Mouse (Mus musculus) forebrain, embryonic 10.5 days (tissue): ENCODE results near the gene Wdr54. TPM values are rescaled to one million over a fixed set of nuclear protein-coding genes. Genes with fewer than 3 reads are reported as not detected.

Experiments
- DNase-seq: peaks from one replicate; pipeline ENCODE4 v3.0.0-alpha.2; 2017; ENCODE audit warnings: low spot score; ENCODE audit errors: extremely low spot score
- H3K27ac ChIP-seq: fragments of 300-500 bp; sonication (generic); 2 replicates; pipeline ENCODE4 v1.5.1; 2016; ENCODE audit warnings: mild to moderate bottlenecking
- H3K27me3 ChIP-seq: fragments of 300-500 bp; sonication (generic); 2 replicates; pipeline ENCODE4 v1.6.1; 2016; ENCODE audit warnings: mild to moderate bottlenecking; ENCODE audit not compliant: poor library complexity, severe bottlenecking
- H3K36me3 ChIP-seq: fragments of 300-500 bp; sonication (generic); replicated peaks from 2 replicates; pipeline ENCODE4 v1.6.1; 2016; ENCODE audit warnings: mild to moderate bottlenecking, moderate library complexity
- H3K4me1 ChIP-seq: fragments of 300-500 bp; sonication (generic); 2 replicates; pipeline ENCODE4 v1.6.1; 2016
- H3K4me3 ChIP-seq: fragments of 300-500 bp; sonication (generic); 2 replicates; pipeline ENCODE4 v1.5.1; 2016; ENCODE audit warnings: mild to moderate bottlenecking, moderate library complexity
- H3K9me3 ChIP-seq: fragments of 300-500 bp; sonication (generic); 2 replicates; pipeline ENCODE4 v1.6.1; 2016; ENCODE audit warnings: mild to moderate bottlenecking, moderate library complexity
- WGBS: fragments of 180-500 bp; shearing (Covaris S2); methylation state at CpG from one replicate; pipeline ENCODE4 v1.1.7; 2016; 5-methylcytosine and 5-hydroxymethylcytosine counted together
- polyA plus RNA-seq: library from polyadenylated mRNA; unstranded; fragments of >200 nt; fragmentation: Nextera tagmentation; extraction: Ambion mirVana; gene quantifications from 2 replicates; pipeline ENCODE4 v1.2.1, GENCODE M21; 2016

Gene Wdr54
- 13.9 and 14.7 TPM in 2 replicates for polyA plus RNA-seq

- 1% methylated on average over 32 of the region's 32 CpGs for WGBS
- Histone ChIP-seq H3K4me3 (peak within 1 kb of the TSS; percentile 68), H3K27me3 (peaks cover 26% of the 10 kb centered on the region), H3K27ac (peak within 1 kb of the TSS; percentile 83), H3K9me3 (no peaks in the 10 kb centered on the region), H3K36me3 (peaks cover 31% of the 10 kb centered on the region), H3K4me1 (peaks cover 43% of the 10 kb centered on the region)
- DNase-seq = peak; percentile 91
These were observed at the start of gene Wdr54, which contains the start of gene 1700003E16Rik for GRCm38 (mm10) chr6:83156259-83156684. TSS of gene Wdr54 (minus strand) at chr6:83156397. TSS of gene 1700003E16Rik (plus strand) at chr6:83156404.

DNA sequence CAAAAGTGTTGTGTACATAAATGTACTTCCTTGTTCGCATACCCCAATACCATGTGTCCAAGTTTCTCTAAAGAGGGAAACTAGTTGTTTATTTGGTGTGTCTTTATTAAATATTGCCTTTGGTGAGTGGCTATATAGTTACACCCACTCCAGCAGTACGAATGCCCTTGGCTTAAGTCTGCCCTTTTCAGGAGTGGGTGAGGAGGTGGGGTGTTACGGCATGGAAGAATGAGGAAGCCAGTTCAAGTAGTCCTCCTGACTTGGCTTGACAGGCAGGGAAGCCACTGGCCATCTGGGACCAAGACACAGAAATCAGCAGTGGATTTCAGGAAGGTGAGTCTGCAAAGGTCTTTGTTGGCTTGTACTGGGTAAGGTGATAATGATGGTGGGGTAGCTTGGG is 49.7 kb upstream of the Wdr54 start:
- Histone ChIP-seq H3K27ac (no peak overlapping the region), H3K36me3 (peaks cover 3% of the 10 kb centered on the region), H3K4me3 (no peak overlapping the region), H3K4me1 (peaks cover 5% of the 10 kb centered on the region; the same call in 1 of the 2 replicates), H3K9me3 (no peaks in the 10 kb centered on the region), H3K27me3 (no peaks in the 10 kb centered on the region)
- DNase-seq = no peak
- 91% methylated on average over 3 of the region's 3 CpGs for WGBS

DNA sequence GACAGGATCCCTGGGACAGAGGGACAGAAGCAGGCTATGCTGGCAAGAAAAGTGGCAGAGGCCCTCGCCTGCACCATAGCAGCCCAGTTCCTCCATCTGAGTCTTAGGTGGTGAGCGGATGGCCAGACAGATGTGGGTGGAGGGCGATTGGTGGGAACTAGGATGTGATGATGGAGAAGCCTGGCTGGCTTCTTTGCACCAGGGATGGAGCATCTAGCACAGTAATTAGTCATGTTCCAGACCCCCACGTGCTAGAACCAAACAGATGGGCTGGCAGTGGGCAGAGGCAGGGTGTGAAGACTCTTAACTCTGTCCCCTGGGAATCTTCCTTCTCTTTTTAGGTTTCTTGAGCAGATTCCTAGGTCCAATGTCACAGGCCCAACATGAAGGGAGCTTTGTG is 47.1 kb upstream of the Wdr54 start:
- Histone ChIP-seq H3K4me3 (no peak overlapping the region), H3K4me1 (no peaks in the 10 kb centered on the region), H3K9me3 (no peaks in the 10 kb centered on the region), H3K27me3 (no peaks in the 10 kb centered on the region), H3K27ac (no peak overlapping the region), H3K36me3 (peaks cover 28% of the 10 kb centered on the region)
- 88% methylated on average over 4 of the region's 4 CpGs for WGBS
- DNase-seq = no peak

- no peaks in the 10 kb centered on the region for H3K27me3 ChIP-seq
- H3K27ac ChIP-seq = no peak overlapping the region
- H3K9me3 ChIP-seq = no peaks in the 10 kb centered on the region
- H3K4me1 ChIP-seq = peaks cover 8% of the 10 kb centered on the region
- H3K36me3 ChIP-seq = peaks cover 86% of the 10 kb centered on the region
- H3K4me3 ChIP-seq = no peak overlapping the region
- 47% methylated on average over 15 of the region's 15 CpGs for WGBS
- DNase-seq = no peak
These were observed 41.3 kb upstream of the Wdr54 start for GRCm38 (mm10) chr6:83197345-83198004.

DNA sequence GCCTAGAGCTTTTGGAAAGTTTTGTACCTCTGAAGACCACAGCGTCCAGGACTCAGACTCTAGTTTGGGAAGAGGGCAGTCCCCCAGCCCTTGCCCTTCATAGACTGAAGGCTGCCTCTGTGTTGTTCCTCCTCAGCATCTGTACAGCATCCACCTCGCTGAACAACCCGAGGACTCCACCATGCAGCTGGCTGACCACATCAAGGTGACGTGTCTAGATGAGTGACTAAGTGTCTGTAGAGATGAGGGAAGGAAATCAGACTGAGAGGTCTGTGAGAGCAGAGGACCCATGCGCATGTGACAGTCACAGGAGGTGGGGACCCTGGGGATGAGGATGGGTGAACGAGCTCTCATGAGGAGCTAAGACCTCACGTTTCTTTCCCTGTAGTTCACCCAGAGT is 37.4 kb upstream of the Wdr54 start:
- no peaks in the 10 kb centered on the region for H3K27me3 ChIP-seq
- no peaks in the 10 kb centered on the region for H3K9me3 ChIP-seq
- H3K4me1 ChIP-seq = peaks cover 8% of the 10 kb centered on the region
- H3K36me3 ChIP-seq = peaks cover 99% of the 10 kb centered on the region
- 92% methylated on average over 7 of the region's 7 CpGs for WGBS
- H3K27ac ChIP-seq = no peak overlapping the region
- no peak for DNase-seq
- H3K4me3 ChIP-seq = no peak overlapping the region

- Histone ChIP-seq H3K36me3 (peaks cover 66% of the 10 kb centered on the region), H3K27me3 (no peaks in the 10 kb centered on the region), H3K9me3 (no peaks in the 10 kb centered on the region), H3K4me1 (peaks cover 37% of the 10 kb centered on the region), H3K27ac (peak overlapping the region; percentile 82), H3K4me3 (peak overlapping the region; percentile 56; the same call in 1 of the 2 replicates)
- DNase-seq = no peak
- 57% methylated on average over 2 of the region's 2 CpGs for WGBS
These were observed 30.7 kb upstream of the Wdr54 start for GRCm38 (mm10) chr6:83186946-83187345.

DNA sequence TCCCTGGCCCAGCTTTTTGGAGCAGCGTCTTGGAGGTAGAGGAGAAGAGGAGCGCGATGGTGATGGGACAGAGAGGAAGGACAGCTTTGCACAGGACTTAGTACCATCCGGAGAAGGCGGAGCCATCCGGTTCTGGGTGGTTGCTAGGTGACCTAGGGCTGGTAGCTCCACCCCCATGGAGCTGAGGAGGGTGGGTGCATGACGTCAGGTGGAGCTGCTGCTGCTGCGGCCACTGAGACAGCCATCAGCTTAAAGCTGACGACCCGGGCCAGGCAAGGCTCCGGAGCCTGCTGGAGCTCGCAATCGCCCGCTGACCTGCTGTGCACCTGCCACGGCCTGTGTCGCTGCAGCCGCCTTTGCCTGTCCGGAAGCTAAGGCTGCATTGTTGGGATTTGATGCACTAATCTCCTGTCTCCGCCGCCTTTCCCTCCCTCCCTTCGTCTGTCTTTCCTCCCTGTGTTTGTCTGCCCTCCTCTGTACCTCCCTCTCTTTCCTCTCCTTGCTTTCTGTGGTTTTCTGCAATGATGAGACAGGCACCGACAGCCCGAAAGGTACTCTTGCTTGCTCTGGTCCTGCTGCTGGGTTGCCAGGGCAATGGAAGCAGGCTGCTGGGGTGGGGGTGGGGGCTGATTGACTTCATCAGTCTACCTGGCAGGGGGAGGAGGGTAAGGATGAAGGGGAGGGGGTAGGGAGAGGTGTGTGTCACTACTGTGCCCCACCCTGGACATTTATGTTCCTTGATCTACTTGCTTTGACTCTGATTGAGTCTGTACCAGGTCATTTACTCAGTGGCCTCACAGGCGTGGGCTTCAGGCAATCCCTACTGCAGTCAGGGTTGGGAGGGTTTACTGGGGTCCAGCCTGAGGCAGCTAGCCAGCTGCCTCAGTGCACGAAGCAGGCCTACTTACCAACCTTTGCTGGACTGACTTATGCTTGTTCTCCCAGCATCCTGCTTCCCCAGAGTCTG is 30.0 kb upstream of the Wdr54 start:
- DNase-seq = peak; percentile 81
- Histone ChIP-seq H3K4me1 (peaks cover 37% of the 10 kb centered on the region), H3K4me3 (peak overlapping the region; percentile 56), H3K27me3 (no peaks in the 10 kb centered on the region), H3K36me3 (peaks cover 59% of the 10 kb centered on the region), H3K27ac (peak overlapping the region; percentile 82), H3K9me3 (no peaks in the 10 kb centered on the region)
- 5% methylated on average over 25 of the region's 25 CpGs for WGBS

- Histone ChIP-seq H3K4me1 (peaks cover 42% of the 10 kb centered on the region), H3K27ac (no peak overlapping the region), H3K9me3 (no peaks in the 10 kb centered on the region), H3K4me3 (no peak overlapping the region), H3K36me3 (peaks cover 46% of the 10 kb centered on the region), H3K27me3 (no peaks in the 10 kb centered on the region)
- DNase-seq = no peak
- 91% methylated on average over 3 of the region's 3 CpGs for WGBS
These were observed 28.8 kb upstream of the Wdr54 start for GRCm38 (mm10) chr6:83184858-83185435.

GRCm38 (mm10) chr6:83180605-83181004 is 24.4 kb upstream of the Wdr54 start:
- WGBS = 85% methylated on average over 6 of the region's 6 CpGs
- no peaks in the 10 kb centered on the region for H3K27me3 ChIP-seq
- DNase-seq = no peak
- H3K27ac ChIP-seq = no peak overlapping the region
- no peak overlapping the region for H3K4me3 ChIP-seq
- H3K9me3 ChIP-seq = no peaks in the 10 kb centered on the region
- peaks cover 31% of the 10 kb centered on the region for H3K36me3 ChIP-seq
- peaks cover 28% of the 10 kb centered on the region for H3K4me1 ChIP-seq

DNA sequence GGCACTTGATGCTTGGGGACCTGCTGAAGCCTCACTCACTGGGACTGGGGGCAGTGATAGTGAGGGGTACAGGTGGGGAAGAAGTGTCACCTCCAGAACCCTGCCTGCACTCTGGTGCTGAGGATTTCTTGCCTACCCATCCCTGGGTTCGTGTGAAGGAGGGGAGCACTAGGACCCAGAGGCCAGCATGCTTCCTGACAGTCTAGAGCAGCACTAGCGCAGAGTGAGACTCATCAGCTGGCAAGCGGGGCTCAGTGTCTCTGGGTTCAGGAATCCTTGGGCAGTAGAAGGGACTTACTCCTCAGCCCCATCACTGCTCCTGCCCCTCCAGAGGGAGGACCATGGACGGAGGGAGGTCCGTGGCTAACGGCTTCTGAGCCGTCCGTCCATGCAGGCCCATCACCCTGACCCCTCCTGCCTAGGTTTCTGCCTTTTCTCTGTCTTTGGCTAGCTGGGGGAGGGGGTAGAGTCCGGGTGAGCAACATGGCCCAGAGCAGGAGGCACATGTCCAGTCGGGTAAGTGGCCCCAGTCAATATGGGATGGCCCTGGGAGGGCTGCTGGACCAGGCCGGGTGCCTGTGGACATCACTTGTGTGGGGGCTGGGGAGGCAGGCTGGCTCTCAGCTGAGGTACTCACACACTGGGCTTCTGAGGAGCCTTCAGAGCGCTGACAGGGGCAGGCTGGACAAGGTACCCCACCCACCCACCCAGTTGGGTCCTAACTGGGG is 23.4 kb upstream of the Wdr54 start:
- Histone ChIP-seq H3K4me1 (peaks cover 19% of the 10 kb centered on the region), H3K36me3 (peaks cover 28% of the 10 kb centered on the region), H3K27me3 (no peaks in the 10 kb centered on the region), H3K4me3 (peak overlapping the region; percentile 50), H3K27ac (peak overlapping the region; percentile 77), H3K9me3 (no peaks in the 10 kb centered on the region)
- 17% methylated on average over 12 of the region's 12 CpGs for WGBS
- peak; percentile 42 for DNase-seq

GRCm38 (mm10) chr6:83175996-83176395 is 19.8 kb upstream of the Wdr54 start:
- Histone ChIP-seq H3K4me1 (peaks cover 32% of the 10 kb centered on the region), H3K9me3 (no peaks in the 10 kb centered on the region), H3K4me3 (no peak overlapping the region), H3K27ac (no peak overlapping the region), H3K27me3 (no peaks in the 10 kb centered on the region), H3K36me3 (0 out of 2 replicates have a peak, but pooled peaks cover 5% of the 10 kb centered on the region)
- no peak for DNase-seq
- 88% methylated on average over 8 of the region's 8 CpGs for WGBS
